Mouse (Mus musculus) neural tube, embryonic 12.5 days (tissue): ENCODE results near the gene Bmpr2. TPM values are rescaled to one million over a fixed set of nuclear protein-coding genes. Genes with fewer than 3 reads are reported as not detected.

Source experiments
- ATAC-seq: fragments of 200-750 bp; cut with Nextera tagmentation; 2 replicates; pipeline ENCODE4 v1.8.0; 2017; ENCODE audit warnings: low read depth, mild to moderate bottlenecking, moderate TSS enrichment, moderate library complexity; ENCODE audit not compliant: low FRiP score
- H3K27ac ChIP-seq: fragments of 300-500 bp; sonication (generic); 2 replicates; pipeline ENCODE4 v1.5.1; 2016
- H3K27me3 ChIP-seq: fragments of 300-500 bp; sonication (generic); replicated peaks from 2 replicates; pipeline ENCODE4 v1.6.1; 2016; ENCODE audit warnings: mild to moderate bottlenecking
- H3K36me3 ChIP-seq: fragments of 300-500 bp; sonication (generic); 2 replicates; pipeline ENCODE4 v1.6.1; 2016; ENCODE audit warnings: mild to moderate bottlenecking
- H3K4me1 ChIP-seq: fragments of 300-500 bp; sonication (generic); 2 replicates; pipeline ENCODE4 v1.6.1; 2016
- H3K4me2 ChIP-seq: fragments of 300-500 bp; sonication (generic); replicated peaks from 2 replicates; pipeline ENCODE4 v1.6.1; 2016; ENCODE audit warnings: mild to moderate bottlenecking
- H3K4me3 ChIP-seq: fragments of 300-500 bp; sonication (generic); 2 replicates; pipeline ENCODE4 v1.5.1; 2016
- H3K9ac ChIP-seq: fragments of 300-500 bp; sonication (generic); 2 replicates; pipeline ENCODE4 v1.6.1; 2016; ENCODE audit warnings: mild to moderate bottlenecking
- H3K9me3 ChIP-seq: fragments of 300-500 bp; sonication (generic); 2 replicates; pipeline ENCODE4 v1.6.1; 2016; ENCODE audit warnings: mild to moderate bottlenecking
- WGBS: fragments of 180-500 bp; shearing (Covaris S2); methylation state at CpG from one replicate; pipeline ENCODE4 v1.1.7; 2016; 5-methylcytosine and 5-hydroxymethylcytosine counted together
- polyA plus RNA-seq: library from polyadenylated mRNA; unstranded; fragments of >200 nt; fragmentation: Nextera tagmentation; extraction: Ambion mirVana; gene quantifications from 2 replicates; pipeline ENCODE4 v1.2.1, GENCODE M21; 2016

The Bmpr2 gene
- polyA plus RNA-seq, 1 experiment from 2014 or later = 11.8 TPM

- Histone ChIP-seq H3K27ac (no peak overlapping the region), H3K9me3 (no peaks in the 10 kb centered on the region), H3K4me3 (no peak overlapping the region), H3K9ac (no peak overlapping the region), H3K4me2 (no peak overlapping the region), H3K27me3 (no peaks in the 10 kb centered on the region), H3K4me1 (no peaks in the 10 kb centered on the region), H3K36me3 (no peaks in the 10 kb centered on the region)
- 79% methylated on average over 2 of the region's 2 CpGs for WGBS
- ATAC-seq = no peak
Observed at GRCm38 (mm10) chr1:59905916-59906315, 142.7 kb downstream of the Bmpr2 start.

- no peak for ATAC-seq
- H3K27me3 ChIP-seq = no peaks in the 10 kb centered on the region
- H3K9ac ChIP-seq = no peak overlapping the region
- no peak overlapping the region for H3K4me2 ChIP-seq
- WGBS = 86% methylated on average over 13 of the region's 13 CpGs
- no peaks in the 10 kb centered on the region for H3K36me3 ChIP-seq
- no peaks in the 10 kb centered on the region for H3K4me1 ChIP-seq
- H3K4me3 ChIP-seq = no peak overlapping the region
- H3K9me3 ChIP-seq = no peaks in the 10 kb centered on the region
- H3K27ac ChIP-seq = no peak overlapping the region
Observed at GRCm38 (mm10) chr1:59906819-59907521, 143.8 kb downstream of the Bmpr2 start.

GRCm38 (mm10) chr1:59907700-59908099 lies 144.5 kb downstream of the Bmpr2 start:
- 36% methylated on average over 2 of the region's 2 CpGs for WGBS
- no peaks in the 10 kb centered on the region for H3K4me1 ChIP-seq
- no peak for ATAC-seq
- no peaks in the 10 kb centered on the region for H3K27me3 ChIP-seq
- no peak overlapping the region for H3K9ac ChIP-seq
- H3K9me3 ChIP-seq = no peaks in the 10 kb centered on the region
- H3K4me3 ChIP-seq = no peak overlapping the region
- no peak overlapping the region for H3K4me2 ChIP-seq
- H3K27ac ChIP-seq = no peak overlapping the region
- no peaks in the 10 kb centered on the region for H3K36me3 ChIP-seq

- Histone ChIP-seq H3K27me3 (no peaks in the 10 kb centered on the region), H3K9me3 (no peaks in the 10 kb centered on the region), H3K36me3 (no peaks in the 10 kb centered on the region), H3K4me3 (no peak overlapping the region), H3K27ac (no peak overlapping the region), H3K4me2 (no peak overlapping the region), H3K4me1 (peaks cover 19% of the 10 kb centered on the region), H3K9ac (no peak overlapping the region)
- 90% methylated on average over 1 of the region's 1 CpGs for WGBS
- ATAC-seq = no peak
Observed at GRCm38 (mm10) chr1:59910941-59911340, 147.7 kb downstream of the Bmpr2 start.

- peak within 1 kb of the TSS; percentile 100 for H3K4me3 ChIP-seq
- no peaks in the 10 kb centered on the region for H3K27me3 ChIP-seq
- peak within 1 kb of the TSS; percentile 99 for H3K9ac ChIP-seq
- peaks cover 19% of the 10 kb centered on the region for H3K4me1 ChIP-seq
- WGBS = under 1% methylated on average over 72 of the region's 72 CpGs
- peak within 1 kb of the TSS; percentile 97 for H3K27ac ChIP-seq
- H3K36me3 ChIP-seq = no peaks in the 10 kb centered on the region
- peak; percentile 97 for ATAC-seq
- no peaks in the 10 kb centered on the region for H3K9me3 ChIP-seq
- H3K4me2 ChIP-seq = peak within 1 kb of the TSS; percentile 89
Observed at GRCm38 (mm10) chr1:59912413-59913157, 149.4 kb downstream of the Bmpr2 start, which contains the start of gene Fam117b. Gene Fam117b, plus strand, starts transcription at chr1:59913006.

- Histone ChIP-seq H3K27ac (peak overlapping the region; percentile 97), H3K4me1 (peaks cover 19% of the 10 kb centered on the region), H3K36me3 (no peaks in the 10 kb centered on the region), H3K4me3 (peak overlapping the region; percentile 100), H3K9me3 (no peaks in the 10 kb centered on the region), H3K4me2 (peak overlapping the region; percentile 89), H3K9ac (peak overlapping the region; percentile 99), H3K27me3 (no peaks in the 10 kb centered on the region)
- peak; percentile 59 for ATAC-seq
- WGBS = under 1% methylated on average over 96 of the region's 98 CpGs
Observed at GRCm38 (mm10) chr1:59913195-59913868, 150.1 kb downstream of the Bmpr2 start.

GRCm38 (mm10) chr1:59913869-59914225 lies 150.6 kb downstream of the Bmpr2 start:
- Histone ChIP-seq H3K9me3 (no peaks in the 10 kb centered on the region), H3K4me3 (peak overlapping the region; percentile 100), H3K27me3 (no peaks in the 10 kb centered on the region), H3K36me3 (no peaks in the 10 kb centered on the region), H3K4me1 (peaks cover 19% of the 10 kb centered on the region), H3K9ac (peak overlapping the region; percentile 99), H3K27ac (peak overlapping the region; percentile 97; the same call in 1 of the 2 replicates), H3K4me2 (peak overlapping the region; percentile 89)
- no peak for ATAC-seq
- 6% methylated on average over 12 of the region's 12 CpGs for WGBS

GRCm38 (mm10) chr1:59914799-59915198 lies 151.6 kb downstream of the Bmpr2 start:
- WGBS = 73% methylated on average over 3 of the region's 3 CpGs
- Histone ChIP-seq H3K9ac (no peak overlapping the region), H3K27ac (no peak overlapping the region), H3K4me2 (peak overlapping the region; percentile 89), H3K4me3 (no peak overlapping the region), H3K4me1 (peaks cover 19% of the 10 kb centered on the region), H3K9me3 (no peaks in the 10 kb centered on the region), H3K36me3 (no peaks in the 10 kb centered on the region), H3K27me3 (no peaks in the 10 kb centered on the region)
- ATAC-seq = no peak

GRCm38 (mm10) chr1:59915843-59916610 lies 152.8 kb downstream of the Bmpr2 start:
- WGBS = 87% methylated on average over 10 of the region's 10 CpGs
- Histone ChIP-seq H3K36me3 (no peaks in the 10 kb centered on the region), H3K4me2 (0 out of 2 replicates have a peak overlapping the region, but pooled peaks have one; percentile 89), H3K4me3 (no peak overlapping the region), H3K9me3 (no peaks in the 10 kb centered on the region), H3K9ac (no peak overlapping the region), H3K4me1 (peaks cover 19% of the 10 kb centered on the region), H3K27me3 (no peaks in the 10 kb centered on the region), H3K27ac (no peak overlapping the region)
- ATAC-seq = no peak

GRCm38 (mm10) chr1:59917401-59917800 lies 154.2 kb downstream of the Bmpr2 start:
- Histone ChIP-seq H3K4me3 (no peak overlapping the region), H3K9ac (no peak overlapping the region), H3K27me3 (no peaks in the 10 kb centered on the region), H3K9me3 (no peaks in the 10 kb centered on the region), H3K4me2 (no peak overlapping the region), H3K27ac (no peak overlapping the region), H3K36me3 (no peaks in the 10 kb centered on the region), H3K4me1 (peaks cover 19% of the 10 kb centered on the region)
- ATAC-seq = no peak
- 79% methylated on average over 3 of the region's 3 CpGs for WGBS

- Histone ChIP-seq H3K9me3 (no peaks in the 10 kb centered on the region), H3K36me3 (no peaks in the 10 kb centered on the region), H3K4me2 (no peak overlapping the region), H3K27ac (no peak overlapping the region), H3K27me3 (no peaks in the 10 kb centered on the region), H3K4me1 (peaks cover 19% of the 10 kb centered on the region), H3K9ac (no peak overlapping the region), H3K4me3 (no peak overlapping the region)
- ATAC-seq = no peak
Observed at GRCm38 (mm10) chr1:59918075-59918474, 154.9 kb downstream of the Bmpr2 start.

GRCm38 (mm10) chr1:59923201-59923600 lies 160.0 kb downstream of the Bmpr2 start:
- H3K4me1 ChIP-seq = 0 out of 2 replicates have a peak, but pooled peaks cover 5% of the 10 kb centered on the region
- no peaks in the 10 kb centered on the region for H3K36me3 ChIP-seq
- ATAC-seq = no peak
- no peak overlapping the region for H3K4me3 ChIP-seq
- WGBS = 75% methylated on average over 1 of the region's 1 CpGs
- H3K9me3 ChIP-seq = no peaks in the 10 kb centered on the region
- no peaks in the 10 kb centered on the region for H3K27me3 ChIP-seq
- no peak overlapping the region for H3K27ac ChIP-seq
- H3K9ac ChIP-seq = no peak overlapping the region
- H3K4me2 ChIP-seq = no peak overlapping the region
